Mouse (Mus musculus) gastrocnemius, postnatal 14 days (tissue): ENCODE data around the gene Rcan2. TPM values are rescaled to one million over a fixed set of nuclear protein-coding genes. Genes with fewer than 3 reads are reported as not detected.

Source experiments
- DNase-seq: peaks from one replicate; pipeline ENCODE4 v3.0.0; 2021; ENCODE audit warnings: mixed read lengths
- intact Hi-C: fragments of 180-260 bp; cut with DNase I; formaldehyde crosslinking; loops from one replicate; pipeline ENCODE4 v1.15.1; 2025; ENCODE audit warnings: low total_unique reads
- total RNA-seq, 2 experiments: library from RNA; stranded (reverse); gene quantifications; 2 replicates each; pipeline ENCODE4 v1.2.3; 2021

Gene Rcan2
- total RNA-seq, 2 experiments from 2014 or later: 20.5 to 27.2 TPM

DNA sequence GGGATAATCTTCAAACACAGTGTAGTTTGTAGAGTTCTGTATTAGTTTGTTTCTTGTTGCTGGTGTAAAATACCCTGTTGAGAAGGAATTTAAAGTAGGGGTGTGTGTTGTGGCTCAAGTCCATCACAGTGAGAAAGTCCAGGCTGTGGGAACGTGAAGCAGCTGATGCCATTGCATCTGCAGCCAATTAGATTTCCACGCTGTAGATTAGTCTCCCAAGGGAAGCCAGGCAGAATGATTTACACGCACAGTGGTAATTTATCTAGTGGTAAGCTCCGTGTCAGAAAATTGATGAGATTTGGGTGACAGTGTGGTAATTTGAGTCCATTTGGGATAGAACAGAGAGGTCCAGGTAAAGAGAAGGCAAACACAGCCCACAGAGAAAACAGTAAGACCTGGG, 192.9 kb downstream of the Rcan2 start:
- intact Hi-C loops: no loop called here
- no peak for DNase-seq

DNA sequence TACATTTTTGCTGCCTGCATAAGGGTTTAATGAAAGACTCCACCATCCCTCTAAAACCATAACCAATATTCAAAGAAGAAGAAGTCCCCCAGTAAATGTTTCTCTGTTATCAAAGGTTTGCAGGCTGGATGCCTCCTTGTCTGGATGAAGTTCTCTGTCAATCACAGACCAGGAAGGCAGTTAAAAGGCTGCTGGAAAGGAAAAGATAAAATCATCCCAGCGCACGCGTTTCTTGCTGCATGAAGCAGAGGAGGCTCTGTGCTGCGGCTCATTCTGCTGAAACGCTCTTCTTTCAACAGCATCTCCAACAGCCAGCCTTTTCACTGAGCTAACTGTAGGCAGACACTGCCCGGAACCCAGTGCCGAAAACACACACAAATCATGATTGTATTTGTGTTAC, 196.4 kb downstream of the Rcan2 start:
- intact Hi-C loops: no loop called here
- no peak for DNase-seq

DNA sequence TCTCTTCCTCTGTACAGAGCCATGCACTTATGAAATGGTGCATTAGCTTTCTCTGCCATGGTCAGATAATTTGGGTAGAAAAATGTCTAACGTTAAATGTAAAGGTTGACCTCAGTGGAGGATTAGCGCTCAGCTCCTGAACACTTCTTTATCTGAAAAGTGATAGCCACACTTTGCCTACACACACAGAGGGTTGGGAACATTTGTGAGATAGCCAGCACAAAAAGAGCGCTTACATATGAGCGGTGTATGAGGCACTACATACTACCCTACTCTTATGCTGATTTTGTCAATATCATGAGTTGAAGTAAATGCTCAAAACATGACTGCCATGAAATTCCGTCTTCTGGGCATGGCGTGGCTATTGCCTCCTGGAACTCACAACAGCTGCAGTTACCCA, 196.9 kb downstream of the Rcan2 start:
- no peak for DNase-seq
- intact Hi-C loops: no loop called here

DNA sequence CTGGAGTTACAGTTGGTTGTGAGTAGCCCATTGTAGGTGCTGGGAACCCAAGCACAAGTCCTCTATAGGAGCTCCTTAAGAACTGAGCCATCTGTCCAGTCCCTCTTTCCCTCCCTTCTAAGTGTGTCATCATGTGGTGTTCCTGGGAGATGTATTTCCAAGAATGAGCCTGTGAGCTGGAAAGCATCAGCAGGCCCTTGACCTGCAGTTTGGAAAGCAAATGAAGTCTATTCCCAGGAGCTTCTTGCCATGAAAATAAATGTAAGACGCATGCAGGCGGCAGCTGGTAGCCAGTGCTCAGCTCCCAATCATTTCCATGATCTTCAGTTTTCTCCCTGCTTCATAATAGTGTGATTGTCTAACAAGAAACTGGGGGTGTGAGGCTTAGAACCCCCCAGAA, 203.2 kb downstream of the Rcan2 start:
- DNase-seq: no peak
- intact Hi-C loops: no loop called here

DNA sequence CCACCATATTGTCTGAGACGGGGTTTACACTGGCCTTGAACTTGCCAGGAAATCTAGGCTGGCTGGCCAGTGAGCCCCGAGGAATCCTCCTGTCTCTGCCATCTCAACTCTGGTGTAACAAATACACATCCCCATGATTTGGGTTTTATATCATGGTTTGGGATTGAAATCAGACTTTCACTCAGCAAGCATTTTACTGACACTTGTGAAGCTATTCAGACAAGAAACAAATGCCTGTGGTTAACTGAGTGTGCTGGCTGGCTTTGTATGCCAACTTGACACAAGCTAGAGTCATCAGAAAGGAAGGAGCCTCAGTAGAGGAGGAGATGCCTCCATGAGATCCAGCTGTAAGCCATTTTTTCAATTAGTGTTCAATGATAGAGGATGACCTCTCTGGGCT, 206.3 kb downstream of the Rcan2 start:
- DNase-seq: no peak
- intact Hi-C loops: no loop called here

DNA sequence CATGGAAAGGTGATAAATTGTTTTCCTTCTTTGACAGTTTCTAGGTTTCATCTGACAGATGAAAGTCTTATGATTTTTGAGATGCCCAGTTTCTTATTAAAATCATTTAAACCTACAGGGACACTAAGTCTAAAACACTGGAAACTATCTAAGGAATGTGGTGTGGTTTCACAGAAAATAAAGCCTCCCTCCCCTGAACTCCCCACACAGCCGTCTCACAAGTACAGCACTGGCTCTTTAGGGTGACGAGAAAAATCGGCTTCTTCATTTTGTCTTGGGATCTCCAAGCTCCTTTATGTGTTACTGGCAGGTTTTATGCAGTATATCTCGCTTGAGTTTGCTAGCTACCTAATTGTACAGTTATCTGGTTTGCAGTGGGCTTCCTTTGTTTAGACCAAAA, 210.8 kb downstream of the Rcan2 start:
- DNase-seq: no peak
- intact Hi-C loops: no loop called here

DNA sequence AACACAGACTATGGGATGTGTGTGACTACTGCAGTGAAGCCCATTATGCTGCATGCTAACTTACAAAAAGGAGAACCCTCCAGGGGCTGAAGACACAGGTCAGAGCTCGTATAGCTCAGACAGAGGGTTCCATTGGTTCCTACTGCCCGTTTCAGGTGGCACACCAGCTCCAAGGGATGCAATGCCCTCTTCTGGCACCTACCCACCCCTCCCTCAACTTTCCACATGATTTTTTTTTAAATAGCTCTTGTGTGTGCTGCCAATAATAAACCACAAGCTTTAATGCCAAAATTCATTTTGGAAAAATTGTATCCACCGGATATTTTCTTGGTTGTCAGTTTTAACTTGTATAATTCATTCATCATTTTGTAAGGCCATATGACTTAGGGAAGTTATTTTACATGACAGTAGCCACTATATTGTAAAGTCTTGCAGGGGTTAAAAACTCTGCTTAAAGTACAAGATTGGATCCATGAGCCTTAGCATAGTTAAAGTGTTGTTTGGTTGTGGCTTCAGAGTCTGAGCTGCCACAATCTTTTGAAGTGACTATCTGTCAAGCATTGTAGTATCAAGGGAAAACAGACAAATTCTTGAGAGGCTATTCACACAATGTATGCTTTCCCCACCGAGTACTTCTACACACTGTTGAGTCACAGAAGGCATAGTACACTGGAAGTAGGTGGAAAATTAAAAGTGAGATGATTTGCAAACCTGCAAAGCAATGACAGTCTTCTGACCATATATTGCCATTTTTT, 212.8 kb downstream of the Rcan2 start:
- intact Hi-C loops: no loop called here
- no peak for DNase-seq

DNA sequence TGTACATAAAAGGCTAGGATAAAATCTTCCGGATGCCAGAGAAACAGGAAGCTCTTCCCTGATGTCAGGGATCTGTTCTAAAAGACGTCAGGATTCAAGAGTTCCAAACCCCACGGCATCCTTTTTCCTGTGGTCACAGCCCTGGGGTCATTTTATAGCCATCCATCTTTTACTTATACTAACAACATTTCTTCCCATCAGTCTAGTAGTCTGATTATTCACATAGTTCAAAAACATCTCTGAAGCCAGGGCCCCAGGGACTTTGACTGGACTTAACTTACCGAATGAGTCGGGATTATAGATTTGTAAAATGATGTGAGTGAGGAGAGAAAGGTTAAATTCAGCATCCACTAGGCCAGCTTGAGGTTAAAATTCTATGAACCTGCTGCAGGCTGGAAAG, 215.2 kb downstream of the Rcan2 start:
- no peak for DNase-seq
- intact Hi-C loops: no loop called here

DNA sequence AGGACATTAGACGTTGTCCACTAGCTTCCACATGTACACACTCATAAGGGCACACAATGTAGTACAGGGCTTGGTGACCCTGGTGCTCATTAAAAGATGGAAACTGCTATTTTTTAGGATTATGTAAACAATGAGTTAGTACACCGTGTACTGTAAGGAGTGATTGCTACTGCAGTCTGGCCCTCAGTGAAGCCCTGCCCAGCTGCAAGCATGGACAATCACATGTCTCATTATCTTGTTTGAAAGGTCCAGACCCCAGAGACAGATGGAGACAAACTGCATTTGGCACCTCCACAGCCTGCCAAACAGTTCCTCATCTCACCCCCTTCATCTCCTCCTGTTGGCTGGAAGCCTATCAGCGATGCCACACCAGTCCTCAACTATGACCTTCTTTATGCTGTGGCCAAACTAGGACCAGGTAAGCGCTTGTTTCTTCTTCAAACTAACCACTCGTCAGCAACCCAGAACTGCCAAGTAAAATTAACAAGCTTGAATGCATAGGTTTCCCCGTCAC, 219.6 kb downstream of the Rcan2 start:
- intact Hi-C loops: no loop called here
- no peak for DNase-seq

DNA sequence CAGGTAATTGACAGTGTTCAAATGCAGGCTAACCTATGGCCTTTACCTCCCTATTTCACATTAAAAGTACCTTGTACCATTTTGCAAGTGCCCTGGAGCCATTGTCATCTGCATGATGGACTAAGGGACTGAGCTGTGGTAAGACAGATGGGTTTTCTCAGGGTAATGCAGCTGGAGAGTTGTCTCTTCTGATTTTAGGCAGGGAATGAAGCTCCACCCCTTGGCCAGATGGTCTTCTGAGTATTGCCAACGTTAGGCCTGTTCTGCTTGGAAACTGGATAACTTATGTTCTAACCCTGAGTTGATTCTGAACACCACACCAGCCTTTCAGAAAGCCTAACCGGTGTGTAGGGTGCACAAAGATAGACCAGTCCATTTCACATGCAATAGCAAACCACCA, 222.7 kb downstream of the Rcan2 start:
- intact Hi-C loops: no loop called here
- no peak for DNase-seq

DNA sequence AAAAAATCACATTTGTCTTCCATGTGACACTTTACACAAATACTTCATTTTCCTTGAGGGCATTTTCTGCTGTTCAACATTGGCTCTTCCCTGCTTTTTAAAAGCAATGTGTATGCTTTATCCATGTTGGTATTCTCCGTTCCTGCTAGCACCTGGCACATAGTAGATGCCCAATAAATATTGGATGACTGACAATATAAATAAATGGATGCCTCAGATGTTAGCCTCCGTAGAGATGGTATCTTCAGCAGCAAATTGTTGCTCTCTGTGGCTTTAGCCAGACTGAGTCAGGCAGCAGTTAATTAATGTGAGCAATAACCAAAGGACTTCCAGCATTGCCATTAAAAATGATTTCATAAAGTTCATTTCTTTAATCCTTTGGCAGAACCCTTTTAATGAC, 223.9 kb downstream of the Rcan2 start:
- no peak for DNase-seq
- intact Hi-C loops: no loop called here

DNA sequence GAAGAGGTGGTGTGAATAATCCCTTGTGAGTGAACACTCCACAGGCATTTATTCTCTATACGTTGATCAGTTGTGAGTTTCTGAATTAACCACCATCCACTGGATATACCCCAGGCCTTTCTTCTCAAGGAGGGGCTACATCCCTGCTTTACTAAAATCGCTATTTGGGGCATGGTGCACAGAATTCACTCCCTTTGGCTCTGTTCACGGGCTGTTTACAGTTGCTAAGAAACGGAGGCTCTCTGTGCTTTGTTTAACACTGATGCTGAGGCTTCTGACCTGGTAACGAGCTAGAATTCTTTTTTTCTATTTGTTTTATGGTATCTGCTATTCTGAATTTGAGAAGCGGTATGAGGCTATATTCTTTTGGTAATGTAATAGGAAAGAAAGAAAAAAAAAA, 224.8 kb downstream of the Rcan2 start:
- DNase-seq: no peak
- intact Hi-C loops: no loop called here

DNA sequence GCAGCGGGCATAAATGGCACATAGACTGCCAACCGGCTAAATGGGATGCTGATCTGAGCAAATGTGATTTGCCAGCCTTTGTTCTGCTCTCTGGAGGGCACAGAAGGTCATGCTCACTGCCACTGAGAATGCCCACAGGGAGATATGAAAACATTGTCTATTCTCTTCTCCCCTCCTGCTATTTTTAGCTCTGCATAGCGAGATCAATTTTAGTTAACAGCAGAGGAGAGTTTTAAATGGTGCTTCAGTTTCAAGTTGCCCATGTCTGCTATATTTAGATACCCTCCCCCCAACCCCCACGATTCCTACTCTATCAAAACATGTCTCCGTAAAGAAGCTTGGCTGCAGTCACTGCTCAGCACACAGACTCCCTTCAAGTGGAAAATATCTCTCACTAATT, 225.2 kb downstream of the Rcan2 start:
- intact Hi-C loops: no loop called here
- no peak for DNase-seq

DNA sequence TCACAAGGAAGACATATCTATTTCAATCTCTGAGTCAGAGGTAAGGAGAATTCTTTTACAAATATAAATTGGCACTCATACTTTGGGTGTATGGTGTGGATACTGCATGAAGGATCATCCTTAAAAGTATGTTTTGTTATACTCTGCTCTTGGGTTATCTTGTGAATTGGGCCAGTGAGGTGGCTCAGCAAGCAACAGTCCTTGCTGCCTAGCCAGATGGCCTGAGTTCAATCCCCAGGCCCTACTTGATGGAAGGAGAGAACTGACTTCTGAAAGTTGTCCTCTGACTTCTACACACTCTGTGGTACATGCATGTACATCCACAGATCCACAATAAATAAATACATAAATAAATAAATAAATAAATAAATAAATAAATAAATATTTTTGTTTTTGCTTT, 225.6 kb downstream of the Rcan2 start:
- DNase-seq: no peak
- intact Hi-C loops: no loop called here

DNA sequence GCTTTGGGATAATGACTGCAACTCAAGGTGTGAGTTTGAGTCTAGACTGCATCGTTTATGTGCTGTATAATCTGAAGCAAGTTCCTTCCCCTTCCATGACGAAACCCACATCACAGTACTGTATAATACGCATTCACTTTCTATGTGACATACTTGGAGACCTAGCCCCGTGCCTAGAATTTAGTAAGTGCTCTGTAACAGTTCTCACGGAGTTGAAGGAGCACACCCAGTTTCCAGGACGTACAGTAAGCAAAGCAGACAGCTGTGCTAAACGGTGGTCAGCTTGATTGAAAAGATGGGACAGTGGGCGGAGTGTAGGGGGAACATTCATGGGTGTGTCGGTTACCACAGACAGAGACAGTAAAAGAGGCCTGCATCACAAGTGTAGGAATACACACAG, 226.2 kb downstream of the Rcan2 start:
- DNase-seq: no peak

DNA sequence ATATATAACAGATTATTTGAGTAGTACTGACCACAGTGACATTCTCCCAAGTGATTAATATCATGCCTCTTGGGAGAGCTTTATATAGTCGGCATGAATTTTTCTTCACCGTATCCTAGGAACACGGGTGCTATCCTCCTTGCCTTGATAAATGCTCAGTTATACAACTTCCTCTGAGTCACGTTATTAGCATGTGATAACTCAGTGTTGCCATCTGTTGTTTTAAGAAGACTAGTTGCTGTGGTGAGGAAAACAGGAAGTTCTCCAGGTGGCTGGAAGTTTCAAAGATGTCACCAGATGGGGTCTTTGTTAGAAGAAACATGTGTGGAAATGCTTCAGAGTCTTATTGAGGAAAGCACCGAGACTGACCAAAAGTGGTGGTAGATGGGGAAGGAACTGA, 228.5 kb downstream of the Rcan2 start:
- intact Hi-C loops: no loop called here

More for the DNA sequence above, 226.2 kb downstream of the Rcan2 start:
- intact Hi-C loops: no loop called here

DNA sequence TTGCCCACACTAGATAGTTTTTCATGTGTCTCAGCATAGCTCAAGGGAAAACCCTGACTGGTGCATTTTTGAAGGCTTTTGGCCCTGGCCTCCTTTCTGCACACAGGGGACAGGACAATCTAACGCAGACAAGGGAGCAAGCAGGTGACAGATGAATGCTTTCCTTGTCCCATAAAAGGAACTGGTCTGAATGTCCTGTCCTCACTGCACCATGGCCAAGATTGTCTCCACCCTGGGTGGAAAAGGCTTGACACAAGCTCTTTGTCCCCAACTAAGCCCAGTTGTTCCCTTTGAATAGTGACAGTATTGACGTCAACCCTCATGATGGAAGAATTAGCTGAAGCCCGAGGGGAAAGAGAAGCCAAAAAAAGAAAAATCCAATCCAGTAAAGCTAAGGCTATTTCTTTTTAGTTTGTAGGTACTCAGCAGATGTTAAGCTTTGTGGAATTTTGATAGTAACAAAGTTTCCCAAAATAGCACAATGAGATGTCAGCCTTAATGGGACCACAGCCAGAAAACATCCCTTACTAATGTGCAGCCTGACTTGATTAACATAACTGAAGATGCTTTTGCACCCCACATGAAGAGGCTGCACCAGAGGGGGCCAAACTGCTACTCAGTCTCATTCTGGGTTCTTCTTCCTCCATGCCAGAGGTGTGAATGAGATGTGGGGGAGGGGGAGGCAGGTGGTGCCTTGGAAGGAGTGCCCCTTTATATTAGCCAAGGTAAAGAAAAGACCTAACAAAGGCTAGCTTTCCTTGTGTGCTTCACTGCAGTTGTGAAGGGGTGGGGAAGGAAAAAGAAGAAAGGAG, 229.8 kb downstream of the Rcan2 start:
- DNase-seq: peak; percentile 15
- intact Hi-C loops: no loop called here

More for the DNA sequence above, 228.5 kb downstream of the Rcan2 start:
- DNase-seq: no peak

DNA sequence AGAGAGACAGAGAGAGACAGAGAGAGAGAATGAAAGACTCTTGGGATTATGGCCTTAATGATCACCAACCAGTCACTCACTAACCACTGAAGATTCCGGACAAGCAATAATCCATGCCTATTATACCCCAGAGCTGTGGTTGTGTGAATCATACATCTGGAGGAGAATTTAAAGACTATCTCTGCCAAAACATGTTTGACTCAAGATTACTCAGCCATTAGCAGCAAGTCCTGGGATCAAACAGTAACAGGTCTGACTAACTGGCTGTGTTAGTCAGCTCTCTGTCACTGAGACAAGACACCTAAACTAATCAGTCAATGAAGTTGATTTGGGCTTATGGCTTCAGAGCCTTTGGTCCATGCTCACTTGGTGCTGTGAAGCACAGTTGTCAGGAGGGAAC, 233.9 kb downstream of the Rcan2 start:
- no peak for DNase-seq
- intact Hi-C loops: no loop called here

DNA sequence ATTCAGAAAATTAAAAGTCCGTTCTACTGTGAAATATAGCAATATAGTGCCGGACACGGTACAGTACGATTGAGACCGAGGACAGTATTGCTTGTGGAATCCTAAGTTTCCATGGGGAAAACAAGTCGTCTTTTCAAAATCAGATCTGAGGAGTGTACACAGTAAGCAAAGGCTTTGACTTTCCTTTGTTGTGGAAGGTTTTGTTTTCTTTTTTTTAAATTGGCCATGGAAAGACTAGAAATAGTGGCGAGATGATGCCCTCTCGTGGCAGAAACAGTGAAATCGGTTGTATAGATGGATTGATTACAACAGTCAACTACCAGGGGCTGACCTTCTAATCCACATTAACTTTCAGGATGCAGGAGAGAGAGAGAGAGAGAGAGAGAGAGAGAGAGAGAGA, 237.5 kb downstream of the Rcan2 start:
- intact Hi-C loops: no loop called here
- DNase-seq: peak; percentile 14

DNA sequence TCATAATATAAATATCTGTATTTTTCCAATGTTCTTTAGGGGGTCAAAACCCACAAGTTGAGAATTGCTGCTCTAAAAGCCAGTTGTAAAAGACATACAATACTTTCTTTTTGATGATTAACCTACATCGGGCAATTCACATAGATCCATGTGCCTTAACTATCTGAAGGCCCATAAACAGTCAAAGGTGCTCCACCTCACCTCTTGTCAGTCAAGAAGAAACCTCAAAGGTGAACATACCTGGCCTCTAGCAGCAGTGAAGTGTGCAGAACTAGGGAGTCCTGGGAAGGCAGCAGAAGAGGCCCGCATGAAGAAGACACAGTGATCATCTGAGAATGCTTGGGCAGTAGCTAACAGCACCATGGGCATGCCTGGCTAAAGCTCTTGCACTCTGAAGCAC, 239.3 kb downstream of the Rcan2 start:
- DNase-seq: no peak
- intact Hi-C loops: no loop called here

DNA sequence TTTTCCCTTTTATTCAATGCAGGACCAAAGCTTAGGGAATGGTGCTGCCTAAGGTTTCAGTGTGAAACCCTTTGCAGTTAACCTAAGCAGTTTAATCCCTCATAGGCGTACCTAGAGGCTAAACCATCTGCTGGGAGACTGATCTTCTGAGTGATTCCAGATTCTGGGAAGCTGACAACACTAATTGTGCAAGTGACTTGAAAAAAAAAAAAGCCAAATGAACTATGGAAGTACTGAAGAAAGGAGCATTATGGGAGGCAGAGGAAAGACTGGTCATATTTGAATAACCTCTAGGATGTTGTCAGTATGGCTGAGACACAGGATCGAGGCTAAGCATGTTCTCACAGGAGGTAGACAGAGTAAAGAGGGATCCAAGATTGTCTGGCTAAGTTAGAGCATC, 241.2 kb downstream of the Rcan2 start:
- DNase-seq: no peak
- intact Hi-C loops: no loop called here
